Mouse (Mus musculus) brain, embryonic 14.5 days (tissue): Measurements from ENCODE around the gene Ppil6.

Experiments
- CTCF ChIP-seq: fragments of 200-500 bp; IDR thresholded peaks from 2 replicates; pipeline ENCODE4 v1.5.1; 2012; ENCODE audit warnings: inconsistent platforms, mild to moderate bottlenecking, moderate library complexity, borderline replicate concordance; ENCODE audit not compliant: insufficient read depth, insufficient read length; ENCODE audit errors: extremely low read depth
- POLR2A ChIP-seq: fragments of 200-500 bp; IDR thresholded peaks from 2 replicates; pipeline ENCODE4 v1.6.1; 2012; ENCODE audit warnings: mild to moderate bottlenecking, inconsistent platforms, borderline replicate concordance; ENCODE audit not compliant: poor library complexity, insufficient read depth, insufficient read length, severe bottlenecking; ENCODE audit errors: extremely low read depth

- TF ChIP-seq CTCF (no peak), POLR2A (no peak)
Observed at GRCm38 (mm10) chr10:41489294-41489693, 945 bp upstream of the Ppil6 start.
